Mouse (Mus musculus) lung, postnatal 0 days (tissue): ENCODE results near the gene Gm39653. TPM values are rescaled to one million over a fixed set of nuclear protein-coding genes. Genes with fewer than 3 reads are reported as not detected.

Experiments used
- ATAC-seq: fragments of 200-750 bp; cut with Nextera tagmentation; 2 replicates; pipeline ENCODE4 v1.8.0; 2017; ENCODE audit warnings: moderate library complexity
- DNase-seq: peaks from one replicate; pipeline ENCODE4 v3.0.0-alpha.2; 2016; ENCODE audit warnings: low spot score
- H3K27ac ChIP-seq: fragments of 300-500 bp; sonication (generic); 2 replicates; pipeline ENCODE4 v1.5.1; 2014; ENCODE audit warnings: antibody characterized with exemption, mild to moderate bottlenecking, low read length, mixed read lengths
- H3K27me3 ChIP-seq: fragments of 300-500 bp; sonication (generic); replicated peaks from 2 replicates; pipeline ENCODE4 v1.6.1; 2014; ENCODE audit warnings: low read length, mixed read lengths; ENCODE audit not compliant: insufficient read depth
- H3K36me3 ChIP-seq: fragments of 300-500 bp; sonication (generic); 2 replicates; pipeline ENCODE4 v1.6.1; 2014; ENCODE audit warnings: low read length, mixed read lengths; ENCODE audit not compliant: insufficient read depth
- H3K4me1 ChIP-seq: fragments of 300-500 bp; sonication (generic); 2 replicates; pipeline ENCODE4 v1.6.1; 2014; ENCODE audit warnings: antibody characterized with exemption, low read depth, low read length, mixed read lengths; ENCODE audit not compliant: insufficient read depth
- H3K4me2 ChIP-seq: fragments of 300-500 bp; sonication (generic); replicated peaks from 2 replicates; pipeline ENCODE4 v1.6.1; 2014; ENCODE audit warnings: low read depth, mild to moderate bottlenecking, low read length, moderate library complexity, mixed read lengths
- H3K4me3 ChIP-seq: fragments of 300-500 bp; sonication (generic); 2 replicates; pipeline ENCODE4 v1.5.1; 2014; ENCODE audit warnings: low read depth, low read length
- H3K9ac ChIP-seq: fragments of 300-500 bp; sonication (generic); replicated peaks from 2 replicates; pipeline ENCODE4 v1.6.1; 2014; ENCODE audit warnings: low read depth, mild to moderate bottlenecking
- H3K9me3 ChIP-seq: fragments of 300-500 bp; sonication (generic); 2 replicates; pipeline ENCODE4 v1.6.1; 2016; ENCODE audit warnings: low read length, mixed read lengths
- CTCF ChIP-seq: IDR thresholded peaks from 2 replicates; pipeline ENCODE4 v1.5.1; 2016; ENCODE audit warnings: antibody characterized with exemption, mild to moderate bottlenecking
- EP300 ChIP-seq: IDR thresholded peaks from 2 replicates; pipeline ENCODE4 v1.6.1; 2016; ENCODE audit warnings: antibody characterized with exemption, mild to moderate bottlenecking, control low read depth
- WGBS: fragments of 180-500 bp; shearing (Covaris S2); extraction: QIAGEN DNeasy Blood & Tissue Kit; methylation state at CpG from one replicate; pipeline ENCODE4 v1.1.7; 2014; 5-methylcytosine and 5-hydroxymethylcytosine counted together
- polyA plus RNA-seq: library from polyadenylated mRNA; unstranded; fragments of >200 nt; fragmentation: Nextera tagmentation; extraction: Ambion mirVana; gene quantifications from 2 replicates; pipeline ENCODE4 v1.2.1, GENCODE M21; 2015

Gene Gm39653
- polyA plus RNA-seq, 1 experiment from 2014 or later = not detected

DNA sequence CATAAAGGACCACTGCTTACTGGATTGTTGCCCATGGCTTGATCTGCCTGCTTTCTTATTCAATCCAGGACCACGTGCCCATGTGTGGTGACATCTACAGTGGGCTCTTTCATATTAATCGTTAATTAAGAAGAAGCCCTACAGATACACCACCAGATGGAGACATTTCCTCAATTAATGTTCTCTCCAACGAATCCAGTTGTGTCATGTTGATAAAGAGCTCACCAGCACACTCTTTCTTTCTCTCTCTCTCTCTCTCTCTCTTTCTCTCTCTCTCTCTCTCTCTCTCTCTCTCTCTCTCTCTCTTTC, 53.0 kb downstream of the Gm39653 start:
- no peak for TF ChIP-seq EP300
- TF ChIP-seq CTCF = peak; percentile 70
- no peaks in the 10 kb centered on the region for H3K9me3 ChIP-seq
- no peak overlapping the region for H3K9ac ChIP-seq
- H3K27ac ChIP-seq = no peak overlapping the region
- no peaks in the 10 kb centered on the region for H3K27me3 ChIP-seq
- no peaks in the 10 kb centered on the region for H3K4me1 ChIP-seq
- peak; percentile 74 for DNase-seq
- ATAC-seq = no peak; the same call in 1 of the 2 replicates
- H3K4me3 ChIP-seq = no peak overlapping the region
- H3K4me2 ChIP-seq = no peak overlapping the region
- 4% methylated on average over 3 of the region's 3 CpGs for WGBS
- no peaks in the 10 kb centered on the region for H3K36me3 ChIP-seq

Other genes starting within 250 kb of the Gm39653 start
- gene Adam23, start 170.1 kb upstream of the Gm39653 start, polyA plus RNA-seq = 3.5 and 4.6 TPM in 2 replicates
- not detected in 2 replicates for gene Dytn, start 71.0 kb downstream of the Gm39653 start, polyA plus RNA-seq
- gene Mdh1b, start 114.3 kb downstream of the Gm39653 start, polyA plus RNA-seq = 1.7 and 3.2 TPM in 2 replicates
- gene Fastkd2, start 114.6 kb downstream of the Gm39653 start, polyA plus RNA-seq = 15.0 and 19.1 TPM in 2 replicates
- gene 4933402D24Rik, start 153.3 kb downstream of the Gm39653 start, polyA plus RNA-seq = not detected in 2 replicates